Mouse (Mus musculus) MEL (cell line): Measurements from ENCODE around the gene Ccdc117. TPM values are rescaled to one million over a fixed set of nuclear protein-coding genes. Genes with fewer than 3 reads are reported as not detected.

Experiments used
- DNase-seq: peaks from one replicate; pipeline ENCODE4 v3.0.0; 2011; ENCODE audit warnings: low read depth, low spot score
- H3K27ac ChIP-seq: 2 replicates; pipeline ENCODE4 v1.5.1; 2012; ENCODE audit warnings: low read depth, mild to moderate bottlenecking, control low read depth, low read length, moderate library complexity; ENCODE audit not compliant: control insufficient read depth
- H3K27me3 ChIP-seq, 2 experiments: fragments of 150-350 bp in 1 of 2; sonication (generic) in 1 of 2; 2 replicates each; pipeline ENCODE4 v1.6.1; 2012; ENCODE audit warnings: low read length in 2 of 2, mild to moderate bottlenecking in 2 of 2, improper control_type of control experiment in 1 of 2, moderate library complexity in 1 of 2; ENCODE audit not compliant: insufficient read depth in 2 of 2, control insufficient read depth in 1 of 2
- H3K36me3 ChIP-seq, 2 experiments: 2 replicates each; pipeline ENCODE4 v1.6.1; 2012 to 2014; ENCODE audit warnings: low read length in 2 of 2, improper control_type of control experiment in 1 of 2, inconsistent platforms in 1 of 2, mild to moderate bottlenecking in 1 of 2; ENCODE audit not compliant: insufficient read depth in 2 of 2, control insufficient read depth in 1 of 2
- H3K4me1 ChIP-seq, 2 experiments: fragments of 150-350 bp in 1 of 2; sonication (generic) in 1 of 2; 2 replicates each; pipeline ENCODE4 v1.6.1; 2012; ENCODE audit warnings: low read length in 2 of 2, improper control_type of control experiment in 1 of 2, mild to moderate bottlenecking in 1 of 2; ENCODE audit not compliant: insufficient read depth in 2 of 2, control insufficient read depth in 1 of 2
- H3K4me3 ChIP-seq, 2 experiments: fragments of 150-350 bp in 1 of 2; sonication (generic) in 1 of 2; 2 replicates each; pipeline ENCODE4 v1.5.1; 2012; ENCODE audit warnings: low read depth in 2 of 2, low read length in 2 of 2, mild to moderate bottlenecking in 2 of 2, moderate library complexity in 2 of 2, control low read depth in 1 of 2, improper control_type of control experiment in 1 of 2; ENCODE audit not compliant: control insufficient read depth in 1 of 2, insufficient read depth in 1 of 2
- H3K79me2 ChIP-seq: 2 replicates; pipeline ENCODE4 v1.6.1; 2012; ENCODE audit warnings: mild to moderate bottlenecking, low read length, moderate library complexity; ENCODE audit not compliant: control insufficient read depth, poor library complexity, insufficient read depth
- H3K9ac ChIP-seq: 2 replicates; pipeline ENCODE4 v1.6.1; 2012; ENCODE audit warnings: low read depth, mild to moderate bottlenecking, control low read depth, low read length, moderate library complexity; ENCODE audit not compliant: control insufficient read depth, poor library complexity, severe bottlenecking
- H3K9me3 ChIP-seq: fragments of 150-350 bp; sonication (generic); replicated peaks from 2 replicates; pipeline ENCODE4 v1.6.1; 2012; ENCODE audit warnings: mild to moderate bottlenecking, low read length, improper control_type of control experiment, moderate library complexity; ENCODE audit not compliant: insufficient read depth
- MAFK ChIP-seq: IDR thresholded peaks from 2 replicates; pipeline ENCODE4 v1.6.1; 2011; ENCODE audit warnings: low read depth, mild to moderate bottlenecking, low read length, improper control_type of control experiment, borderline replicate concordance
- MAZ ChIP-seq: IDR thresholded peaks from 2 replicates; pipeline ENCODE4 v1.6.1; 2012; ENCODE audit warnings: low read depth, mild to moderate bottlenecking, inconsistent platforms, low read length, improper control_type of control experiment
- NRF1 ChIP-seq: IDR thresholded peaks from 2 replicates; pipeline ENCODE4 v1.6.1; 2014; ENCODE audit warnings: low read depth, mild to moderate bottlenecking, inconsistent platforms, low read length, improper control_type of control experiment, moderate library complexity; ENCODE audit not compliant: poor library complexity, insufficient read depth, severe bottlenecking
- RAD21 ChIP-seq: IDR thresholded peaks from 2 replicates; pipeline ENCODE4 v1.6.1; 2011; ENCODE audit warnings: mild to moderate bottlenecking, low read depth, low read length, improper control_type of control experiment
- TCF12 ChIP-seq: IDR thresholded peaks from 2 replicates; pipeline ENCODE4 v1.6.1; 2014; ENCODE audit warnings: low read depth, mild to moderate bottlenecking, inconsistent platforms, low read length, improper control_type of control experiment, moderate library complexity
- polyA plus RNA-seq, 2 experiments: library from polyadenylated mRNA; stranded (reverse) in 1 of 2; unstranded in 1 of 2; fragments of >175 nt in 1 of 2; fragments of >200 nt in 1 of 2; gene quantifications; 2 replicates each; pipeline versions ENCODE4 v1.2.1 to v1.2.4; 2012; ENCODE audit warnings: low replicate concordance in 2 of 2, low read depth in 1 of 2; ENCODE audit not compliant: insufficient read length in 2 of 2, insufficient read depth in 1 of 2, missing spikeins in 1 of 2
- total RNA-seq: library from RNA; depleted of rRNA; stranded (reverse); fragments of 300-350 nt; gene quantifications from 2 replicates; pipeline ENCODE4 v1.2.3, GENCODE M21; 2012; rRNA removed

Gene Ccdc117
- total and polyA plus RNA-seq, 3 experiments: 19.4 to 35.4 TPM; not detected in 1

GRCm38 (mm10) chr11:5482581-5482980 lies 59.4 kb downstream of the Ccdc117 start:
- H3K27me3 ChIP-seq: no peaks in the 10 kb centered on the region
- H3K27ac ChIP-seq: no peak overlapping the region
- H3K36me3 ChIP-seq: peaks cover 0 to 4% of the 10 kb centered on the region in 2 experiments; a peak in 2 of 4 replicates
- H3K79me2 ChIP-seq: peaks cover 11% of the 10 kb centered on the region
- TF ChIP-seq NRF1 (no peak), MAFK (no peak), RAD21 (no peak), MAZ (no peak), TCF12 (no peak)
- H3K9me3 ChIP-seq: no peaks in the 10 kb centered on the region
- DNase-seq: no peak
- H3K4me1 ChIP-seq: peaks cover 0 to 4% of the 10 kb centered on the region in 2 experiments; a peak in 1 of 4 replicates
- no peak overlapping the region for H3K9ac ChIP-seq
- no peak overlapping the region for H3K4me3 ChIP-seq

Other genes starting within 250 kb of the Ccdc117 start
- 8.2 and 9.2 TPM in 2 replicates for gene Znrf3, start 97.3 kb downstream of the Ccdc117 start, total RNA-seq
- 1 to 10 TPM in 1 of 2 experiments, not detected in 1; 9.0 TPM for gene Znrf3, start 97.3 kb downstream of the Ccdc117 start, polyA plus RNA-seq
- 84.2 and 101 TPM in 2 replicates for gene Xbp1, start 21.5 kb downstream of the Ccdc117 start, total RNA-seq
- 10 to 100 TPM in 1 of 2 experiments, not detected in 1; 81.8 TPM for gene Xbp1, start 21.5 kb downstream of the Ccdc117 start, polyA plus RNA-seq
- 3.4 and 5.2 TPM in 2 replicates for gene Ankrd36, start 27.5 kb upstream of the Ccdc117 start, total RNA-seq
- 1 to 10 TPM in 1 of 2 experiments, not detected in 1; 3.2 TPM for gene Ankrd36, start 27.5 kb upstream of the Ccdc117 start, polyA plus RNA-seq
- 159 and 184 TPM in 2 replicates for gene Mrps24, start 173.5 kb upstream of the Ccdc117 start, total RNA-seq
- gene Mrps24, start 173.5 kb upstream of the Ccdc117 start, polyA plus RNA-seq: 100 to 1,000 TPM in 1 of 2 experiments, not detected in 1; 163 TPM
- gene Urgcp, start 220.2 kb upstream of the Ccdc117 start, total RNA-seq: 27.8 and 29.2 TPM in 2 replicates
- gene Urgcp, start 220.2 kb upstream of the Ccdc117 start, polyA plus RNA-seq: 10 to 100 TPM; 19.5 to 34.9 TPM
- gene Dbnl, start 246.3 kb upstream of the Ccdc117 start, total RNA-seq: 73.5 and 76.4 TPM in 2 replicates
- gene Dbnl, start 246.3 kb upstream of the Ccdc117 start, polyA plus RNA-seq: 100 to 1,000 TPM in 1 of 2 experiments, not detected in 1; 149 TPM